Mouse (Mus musculus) myocyte (in vitro differentiated cells): Measurements from ENCODE around the gene Ttc21a. TPM values are rescaled to one million over a fixed set of nuclear protein-coding genes. Genes with fewer than 3 reads are reported as not detected.

ENCODE experiments used
- H3K27me3 ChIP-seq: one replicate; pipeline ENCODE4 v1.6.1; 2011; ENCODE audit not compliant: control insufficient read depth, insufficient read depth, insufficient read length
- H3K36me3 ChIP-seq: one replicate; pipeline ENCODE4 v1.6.1; 2011; ENCODE audit not compliant: control insufficient read depth, insufficient read depth
- H3K4me2 ChIP-seq: one replicate; pipeline ENCODE4 v1.6.1; 2011; ENCODE audit warnings: low read depth, control low read depth
- H3K4me3 ChIP-seq: one replicate; pipeline ENCODE4 v1.5.1; 2011; ENCODE audit warnings: mild to moderate bottlenecking, control low read depth, moderate library complexity
- H3K79me2 ChIP-seq: one replicate; pipeline ENCODE4 v1.6.1; 2011; ENCODE audit not compliant: control insufficient read depth, insufficient read depth
- H3ac ChIP-seq: one replicate; pipeline ENCODE4 v1.6.1; 2011; ENCODE audit not compliant: control insufficient read depth, insufficient read length
- CEBPB ChIP-seq: IDR thresholded peaks from 2 replicates; pipeline ENCODE4 v1.6.1; 2011; ENCODE audit warnings: mild to moderate bottlenecking, moderate library complexity; ENCODE audit not compliant: poor library complexity, insufficient read depth, severe bottlenecking
- E2F4 ChIP-seq: IDR thresholded peaks from one replicate; pipeline ENCODE4 v1.6.1; 2011; ENCODE audit warnings: mild to moderate bottlenecking, control low read depth, moderate library complexity; ENCODE audit not compliant: insufficient read depth
- MAX ChIP-seq: IDR thresholded peaks from one replicate; pipeline ENCODE4 v1.6.1; 2011; ENCODE audit warnings: low read depth, mild to moderate bottlenecking, control low read depth
- MYOD1 ChIP-seq, 3 experiments: IDR thresholded peaks; one replicate each; pipeline ENCODE4 v1.6.1; 2011; ENCODE audit warnings: control low read depth in 2 of 3, low read depth in 2 of 3, mild to moderate bottlenecking in 2 of 3, moderate library complexity in 1 of 3; ENCODE audit not compliant: insufficient read length in 2 of 3, control insufficient read depth in 1 of 3
- MYOG ChIP-seq, 3 experiments: IDR thresholded peaks; one replicate each; pipeline ENCODE4 v1.6.1; 2011; ENCODE audit warnings: control low read depth in 2 of 3, low read depth in 2 of 3, mild to moderate bottlenecking in 2 of 3; ENCODE audit not compliant: insufficient read length in 2 of 3, control insufficient read depth in 1 of 3, insufficient read depth in 1 of 3
- POLR2A ChIP-seq: IDR thresholded peaks from one replicate; pipeline ENCODE4 v1.6.1; 2011; ENCODE audit warnings: low read depth, mild to moderate bottlenecking, control low read depth, moderate library complexity; ENCODE audit not compliant: insufficient read length
- POLR2AphosphoS2 ChIP-seq: IDR thresholded peaks from one replicate; pipeline ENCODE4 v1.6.1; 2011; ENCODE audit warnings: low read depth, control low read depth; ENCODE audit not compliant: insufficient read length
- REST ChIP-seq: IDR thresholded peaks from one replicate; pipeline ENCODE4 v1.6.1; 2011; ENCODE audit warnings: mild to moderate bottlenecking, control low read depth, moderate library complexity; ENCODE audit not compliant: insufficient read depth, insufficient read length
- SRF ChIP-seq: IDR thresholded peaks from one replicate; pipeline ENCODE4 v1.6.1; 2011; ENCODE audit warnings: low read depth; ENCODE audit not compliant: control insufficient read depth, insufficient read length
- TCF12 ChIP-seq: IDR thresholded peaks from one replicate; pipeline ENCODE4 v1.6.1; 2011; ENCODE audit warnings: mild to moderate bottlenecking, control low read depth; ENCODE audit not compliant: poor library complexity, insufficient read depth, severe bottlenecking
- TCF3 ChIP-seq: IDR thresholded peaks from one replicate; pipeline ENCODE4 v1.6.1; 2011; ENCODE audit warnings: low read depth, control low read depth; ENCODE audit not compliant: insufficient read length
- USF1 ChIP-seq: IDR thresholded peaks from one replicate; pipeline ENCODE4 v1.6.1; 2011; ENCODE audit warnings: low read depth, mild to moderate bottlenecking, control low read depth, moderate library complexity
- polyA plus RNA-seq: library from polyadenylated mRNA; unstranded; fragments of >200 nt; fragmentation: generic; extraction: Trizol; gene quantifications from one replicate; pipeline ENCODE4 v1.2.1, GENCODE M21; 2012; ENCODE audit warnings: missing spikeins

The Ttc21a gene
- 0.05 TPM for polyA plus RNA-seq

GRCm38 (mm10) chr9:119937005-119937773 is at the start of gene Ttc21a, which contains the start of gene Gorasp1:
TSS of gene Ttc21a (plus strand) at chr9:119937606.
TSS of gene Gorasp1 (minus strand) at chr9:119937565.
- H3K27me3 ChIP-seq, result no peaks in the 10 kb centered on the region
- peak in 1 of 3 experiments; percentile 17 for TF ChIP-seq MYOG (IDR thresholded peaks at IDR 0.05; ENCODE audit: control insufficient read depth in 1 of 3, insufficient read depth in 1 of 3, insufficient read length in 2 of 3, low read depth in 2 of 3)
- peak; percentile 94 for TF ChIP-seq POLR2AphosphoS2
- no peak for TF ChIP-seq E2F4
- TF ChIP-seq USF1, result peak; percentile 97
- TF ChIP-seq POLR2A, result peak; percentile 99
- H3K79me2 ChIP-seq, result peaks cover 10% of the 10 kb centered on the region
- peak within 1 kb of the TSS; percentile 51 for H3ac ChIP-seq
- peak within 1 kb of the TSS; percentile 59 for H3K4me3 ChIP-seq
- peak within 1 kb of the TSS; percentile 72 for H3K4me2 ChIP-seq
- no peaks in the 10 kb centered on the region for H3K36me3 ChIP-seq

- no peak overlapping the region for H3K4me2 ChIP-seq
- H3K4me3 ChIP-seq, result no peak overlapping the region
- H3K36me3 ChIP-seq, result no peaks in the 10 kb centered on the region
- no peaks in the 10 kb centered on the region for H3K27me3 ChIP-seq
- H3K79me2 ChIP-seq, result no peaks in the 10 kb centered on the region
- TF ChIP-seq MYOD1 (IDR thresholded peaks at IDR 0.05; ENCODE audit: control insufficient read depth in 1 of 3, insufficient read length in 2 of 3, low read depth in 2 of 3), result no peak
- no peak for TF ChIP-seq POLR2A
- no peak for TF ChIP-seq CEBPB
- H3ac ChIP-seq, result no peak overlapping the region
These were observed 48.6 kb upstream of the Ttc21a start for GRCm38 (mm10) chr9:119888843-119889246.

GRCm38 (mm10) chr9:119889446-119889845 is 48.0 kb upstream of the Ttc21a start:
- TF ChIP-seq POLR2AphosphoS2 (no peak), SRF (no peak), REST (no peak), CEBPB (no peak), MAX (no peak)
- no peak overlapping the region for H3K4me3 ChIP-seq
- H3K36me3 ChIP-seq, result no peaks in the 10 kb centered on the region
- H3K4me2 ChIP-seq, result no peak overlapping the region
- no peaks in the 10 kb centered on the region for H3K27me3 ChIP-seq
- H3K79me2 ChIP-seq, result no peaks in the 10 kb centered on the region
- no peak overlapping the region for H3ac ChIP-seq

- no peak for TF ChIP-seq MYOD1 (IDR thresholded peaks at IDR 0.05; ENCODE audit: control insufficient read depth in 1 of 3, insufficient read length in 2 of 3, low read depth in 2 of 3)
- no peak for TF ChIP-seq TCF3
- TF ChIP-seq REST, result no peak
- TF ChIP-seq TCF12, result no peak
- no peak for TF ChIP-seq USF1
- TF ChIP-seq CEBPB, result no peak
- TF ChIP-seq POLR2AphosphoS2, result no peak
- no peak for TF ChIP-seq POLR2A
- no peak for TF ChIP-seq SRF
- TF ChIP-seq MAX, result no peak
- TF ChIP-seq E2F4, result no peak
- Histone ChIP-seq H3K79me2 (peaks cover 5% of the 10 kb centered on the region), H3ac (no peak overlapping the region), H3K36me3 (no peaks in the 10 kb centered on the region), H3K4me3 (no peak overlapping the region), H3K27me3 (no peaks in the 10 kb centered on the region), H3K4me2 (no peak overlapping the region)
These were observed 46.7 kb upstream of the Ttc21a start for GRCm38 (mm10) chr9:119890692-119891091.

GRCm38 (mm10) chr9:119893881-119894280 is 43.5 kb upstream of the Ttc21a start:
- no peak overlapping the region for H3ac ChIP-seq
- no peaks in the 10 kb centered on the region for H3K36me3 ChIP-seq
- TF ChIP-seq USF1, result no peak
- TF ChIP-seq POLR2A, result no peak
- no peak for TF ChIP-seq TCF3
- TF ChIP-seq MAX, result no peak
- TF ChIP-seq MYOG (IDR thresholded peaks at IDR 0.05; ENCODE audit: control insufficient read depth in 1 of 3, insufficient read depth in 1 of 3, insufficient read length in 2 of 3, low read depth in 2 of 3), result no peak
- no peak for TF ChIP-seq CEBPB
- peak overlapping the region; percentile 31 for H3K4me3 ChIP-seq
- no peaks in the 10 kb centered on the region for H3K27me3 ChIP-seq
- H3K79me2 ChIP-seq, result peaks cover 35% of the 10 kb centered on the region
- peak overlapping the region; percentile 74 for H3K4me2 ChIP-seq
